Mouse (Mus musculus) bone marrow, adult 2 months (tissue): ENCODE data around the gene Cd209g. TPM values are rescaled to one million over a fixed set of nuclear protein-coding genes. Genes with fewer than 3 reads are reported as not detected.
"Not testable (repeated sequence)": the region's sequence is repeated elsewhere in the genome, so short reads cannot be mapped to it uniquely, and the experiment has no call there.

ENCODE experiments used
- H3K27ac ChIP-seq: fragments of 200-500 bp; 2 replicates; pipeline ENCODE4 v1.5.1; 2012; ENCODE audit warnings: low read depth, mild to moderate bottlenecking, control low read depth, inconsistent platforms, low read length; ENCODE audit not compliant: control insufficient read depth, poor library complexity, insufficient read depth
- H3K4me1 ChIP-seq: fragments of 200-500 bp; 2 replicates; pipeline ENCODE4 v1.6.1; 2011; ENCODE audit warnings: low read length; ENCODE audit not compliant: control insufficient read depth, insufficient read depth
- H3K4me3 ChIP-seq: fragments of 200-500 bp; replicated peaks from 2 replicates; pipeline ENCODE3; 2011; ENCODE audit warnings: mild to moderate bottlenecking, low read depth, low read length, control low read depth; ENCODE audit not compliant: control insufficient read depth
- CTCF ChIP-seq: fragments of 200-500 bp; IDR thresholded peaks from 2 replicates; pipeline ENCODE4 v1.5.1; 2011; ENCODE audit warnings: low read length, control low read depth; ENCODE audit not compliant: control insufficient read depth, insufficient read depth
- POLR2A ChIP-seq: fragments of 200-500 bp; IDR thresholded peaks from 2 replicates; pipeline ENCODE4 v1.6.1; 2011; ENCODE audit warnings: low read depth, mild to moderate bottlenecking, control low read depth, low read length, borderline replicate concordance; ENCODE audit not compliant: control insufficient read depth
- WGBS: fragments of 180-500 bp; shearing (Covaris S2); methylation state at CpG from one replicate; pipeline ENCODE4 v1.1.7; 2018; 5-methylcytosine and 5-hydroxymethylcytosine counted together
- polyA plus RNA-seq: library from polyadenylated mRNA; stranded (reverse); fragments of >200 nt; gene quantifications from 2 replicates; pipeline ENCODE4 v1.2.4, GENCODE M21; 2011; ENCODE audit warnings: low replicate concordance; ENCODE audit not compliant: missing spikeins, insufficient read depth, insufficient read length

Cd209g gene
- 1.4 TPM in 1 of 2 replicates, not detected in the other for polyA plus RNA-seq

- 88% methylated on average over 10 of the region's 10 CpGs for WGBS
- Histone ChIP-seq H3K4me1 (no peaks in the 10 kb centered on the region), H3K4me3 (no peak within 1 kb of the TSS), H3K27ac (no peak within 1 kb of the TSS)
- no peak for TF ChIP-seq POLR2A
- TF ChIP-seq CTCF, result no peak
These were observed at the start of gene Cd209g for GRCm38 (mm10) chr8:4133798-4134197. TSS of gene Cd209g (plus strand) at chr8:4134098.

- not testable (repeated sequence) for H3K4me1 ChIP-seq, H3K4me3 ChIP-seq, H3K27ac ChIP-seq
- 50% methylated on average over 33 of the region's 33 CpGs for WGBS
These were observed 46.6 kb upstream of the Cd209g start for GRCm38 (mm10) chr8:4087180-4087722.

GRCm38 (mm10) chr8:4088514-4088913 lies 45.4 kb upstream of the Cd209g start:
- H3K4me3 ChIP-seq, H3K4me1 ChIP-seq, H3K27ac ChIP-seq: not testable (repeated sequence)
- WGBS, result 29% methylated on average over 3 of the region's 3 CpGs

- WGBS, result 32% methylated on average over 2 of the region's 2 CpGs
- not testable (repeated sequence) for H3K4me1 ChIP-seq, H3K27ac ChIP-seq, H3K4me3 ChIP-seq
These were observed 28.2 kb upstream of the Cd209g start, which contains the start of gene Cd209f for GRCm38 (mm10) chr8:4105735-4106134. TSS of gene Cd209f (minus strand) at chr8:4105835.

- H3K4me3 ChIP-seq, result no peak overlapping the region
- H3K4me1 ChIP-seq, result no peaks in the 10 kb centered on the region
- no peak overlapping the region for H3K27ac ChIP-seq
- WGBS, result 11% methylated on average over 12 of the region's 12 CpGs
- TF ChIP-seq POLR2A, result no peak
- TF ChIP-seq CTCF, result peak; percentile 89
These were observed 6.1 kb downstream of the Cd209g start for GRCm38 (mm10) chr8:4139660-4140646.

GRCm38 (mm10) chr8:4141721-4142120 lies 7.8 kb downstream of the Cd209g start:
- H3K4me3 ChIP-seq, result no peak overlapping the region
- H3K4me1 ChIP-seq, result no peaks in the 10 kb centered on the region
- WGBS, result 56% methylated on average over 3 of the region's 3 CpGs
- H3K27ac ChIP-seq, result no peak overlapping the region
- no peak for TF ChIP-seq POLR2A
- no peak for TF ChIP-seq CTCF

GRCm38 (mm10) chr8:4147272-4147671 lies 13.4 kb downstream of the Cd209g start:
- 53% methylated on average over 1 of the region's 1 CpGs for WGBS
- TF ChIP-seq CTCF, result no peak
- TF ChIP-seq POLR2A, result no peak

GRCm38 (mm10) chr8:4154878-4155277 lies 21.0 kb downstream of the Cd209g start:
- no peak overlapping the region for H3K4me3 ChIP-seq
- no peak overlapping the region for H3K27ac ChIP-seq
- H3K4me1 ChIP-seq, result no peaks in the 10 kb centered on the region
- TF ChIP-seq CTCF (no peak), POLR2A (no peak)

More at GRCm38 (mm10) chr8:4147272-4147671, 13.4 kb downstream of the Cd209g start:
- Histone ChIP-seq H3K4me3 (no peak overlapping the region), H3K4me1 (no peaks in the 10 kb centered on the region), H3K27ac (no peak overlapping the region)

GRCm38 (mm10) chr8:4162786-4163185 lies 28.9 kb downstream of the Cd209g start:
- H3K4me3 ChIP-seq, result no peak overlapping the region
- no peaks in the 10 kb centered on the region; the same call in 1 of the 2 replicates for H3K4me1 ChIP-seq
- H3K27ac ChIP-seq, result no peak overlapping the region
- no peak for TF ChIP-seq CTCF
- no peak for TF ChIP-seq POLR2A
- WGBS, result 11% methylated on average over 4 of the region's 4 CpGs
